22 mouse cellular contexts compared by ENCODE assay signal in genomic region chr2:136784310-136784709, GRCm38 (mm10).
DNase-seq lines count a peak whose midpoint lies in the region; TF ChIP-seq lines count a peak whose summit lies in the region.
"Had no signal": no experiment of that assay in that cellular context is flagged by ENCODE, and none has a peak within 500 bp of the region (broad histone marks: within the 10 kb centered on the region; RNA-seq: fewer than 3 reads in every experiment).

No protein-coding gene starts in this region.

- peak; percentile 68 to 70 for DNase-seq in frontal cortex, adult 2 months (ENCODE audit: extremely low spot score in 1 of 2, low spot score in 1 of 2)
- no peak for DNase-seq in frontal cortex, postnatal 25 days (ENCODE audit: low spot score in 2 of 2)
- DNase-seq in left cerebral cortex, adult 2 months (ENCODE audit: extremely low spot score in 1 of 2, low spot score in 2 of 2) = no peak
- no peak for DNase-seq in left cerebral cortex, adult 11 months (ENCODE audit: low spot score)
- peak; percentile 56 to 82 for DNase-seq in frontal cortex, postnatal 36 days (ENCODE audit: low spot score in 2 of 2)
- peak; percentile 79 for DNase-seq in telencephalon, adult 2 months (ENCODE audit: low read depth, low spot score)
- no peak for DNase-seq in kidney, postnatal 14 days
- DNase-seq: B cell, adult 2 months; cerebellum, adult 8-10 months; cerebellum, postnatal 36 days; gastrocnemius, postnatal 36 days; kidney, adult 18-20 months; liver, embryonic 13.5 days; lung, adult 2 months; lung, postnatal 14 days; right cerebral cortex, postnatal 4 days; thymus, adult 18-20 months; thymus, postnatal 36 days had no signal

- H3K4me3 ChIP-seq in left cerebral cortex, adult 2 months = no peak overlapping the region
- H3K4me3 ChIP-seq: embryonic facial prominence, embryonic 15.5 days; hindbrain, embryonic 13.5 days; liver, embryonic 13.5 days; midbrain, embryonic 13.5 days; stomach, embryonic 15.5 days had no signal

- TF ChIP-seq CTCF in left cerebral cortex, adult 2 months (IDR thresholded peaks at IDR 0.05) = no peak

- peak overlapping the region; percentile 60 for H3K27ac ChIP-seq in left cerebral cortex, adult 2 months
- H3K27ac ChIP-seq: embryonic facial prominence, embryonic 15.5 days; hindbrain, embryonic 13.5 days; liver, embryonic 13.5 days; midbrain, embryonic 13.5 days; stomach, embryonic 15.5 days had no signal

- intact Hi-C loops in left cerebral cortex, adult 2 months (cut with DNase I) = no loop called here

Comparison
In these comparisons a context has a peak if more than half of its experiments do, and no peak if none do; other contexts are left out.
1. DNase-seq: peak in frontal cortex, adult 2 months (2 of 2), frontal cortex, postnatal 36 days (2 of 2) and telencephalon, adult 2 months (single experiment); none in frontal cortex, postnatal 25 days (0 of 2), left cerebral cortex, adult 2 months (0 of 2), left cerebral cortex, adult 11 months (single experiment) and kidney, postnatal 14 days (single experiment).